Mouse (Mus musculus): ENCODE measurements around the gene Tmem98. TPM values are rescaled to one million over a fixed set of nuclear protein-coding genes. Genes with fewer than 3 reads are reported as not detected.

Gene Tmem98
- total RNA-seq, 2 experiments from 2014 or later, result 6.5 to 7.7 TPM

DNA sequence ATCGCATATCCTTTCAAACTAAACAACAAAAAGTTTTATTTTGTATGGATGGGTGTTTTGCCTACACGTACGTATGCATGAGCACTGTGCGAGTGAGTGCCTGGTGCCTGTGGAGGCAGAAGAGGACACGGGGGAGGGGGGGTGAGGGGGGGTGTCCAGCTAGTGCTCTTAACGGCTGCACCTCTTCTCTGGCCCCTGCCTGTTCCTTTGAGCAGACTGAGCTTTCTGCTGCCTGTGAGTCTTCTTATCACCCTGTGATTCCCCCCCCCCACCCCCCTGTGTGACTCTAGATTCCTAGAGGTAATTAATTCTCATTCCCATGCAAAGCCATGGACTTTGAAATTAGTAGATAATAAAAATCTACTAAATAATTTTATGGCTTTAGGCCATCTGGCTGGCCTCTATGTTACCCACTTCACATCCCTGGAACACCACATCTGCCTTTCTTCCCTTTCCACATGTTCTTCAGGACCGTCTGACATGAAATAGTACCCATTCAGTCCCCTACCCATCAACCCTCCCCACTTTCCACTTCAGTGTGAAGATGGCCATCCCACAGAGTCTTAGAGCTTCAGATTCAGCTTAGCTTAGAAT is 20.2 kb upstream of the Tmem98 start:
- intact Hi-C loops (cut with DNase I), result no loop called here
- DNase-seq, result no peak

DNA sequence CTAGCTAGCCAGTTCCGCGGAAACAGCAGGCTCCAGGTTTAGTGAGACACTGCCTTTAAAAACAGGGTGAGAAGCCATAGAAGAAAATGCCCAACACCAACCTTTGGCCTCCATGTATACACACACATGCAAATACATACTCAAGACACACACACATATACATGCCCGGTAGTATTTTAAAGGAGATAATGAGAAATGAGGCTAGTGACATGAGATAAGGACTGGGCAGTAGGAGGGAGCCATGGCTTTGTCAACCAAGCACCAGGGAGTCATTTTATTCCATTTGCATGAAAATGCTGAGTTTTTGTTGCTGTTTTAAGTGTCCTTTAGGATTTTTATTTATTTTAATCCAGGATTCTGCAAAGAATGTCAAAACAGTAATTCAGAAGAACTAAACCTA is 19.6 kb upstream of the Tmem98 start:
- intact Hi-C loops (cut with DNase I), result no loop called here
- DNase-seq, result no peak

DNA sequence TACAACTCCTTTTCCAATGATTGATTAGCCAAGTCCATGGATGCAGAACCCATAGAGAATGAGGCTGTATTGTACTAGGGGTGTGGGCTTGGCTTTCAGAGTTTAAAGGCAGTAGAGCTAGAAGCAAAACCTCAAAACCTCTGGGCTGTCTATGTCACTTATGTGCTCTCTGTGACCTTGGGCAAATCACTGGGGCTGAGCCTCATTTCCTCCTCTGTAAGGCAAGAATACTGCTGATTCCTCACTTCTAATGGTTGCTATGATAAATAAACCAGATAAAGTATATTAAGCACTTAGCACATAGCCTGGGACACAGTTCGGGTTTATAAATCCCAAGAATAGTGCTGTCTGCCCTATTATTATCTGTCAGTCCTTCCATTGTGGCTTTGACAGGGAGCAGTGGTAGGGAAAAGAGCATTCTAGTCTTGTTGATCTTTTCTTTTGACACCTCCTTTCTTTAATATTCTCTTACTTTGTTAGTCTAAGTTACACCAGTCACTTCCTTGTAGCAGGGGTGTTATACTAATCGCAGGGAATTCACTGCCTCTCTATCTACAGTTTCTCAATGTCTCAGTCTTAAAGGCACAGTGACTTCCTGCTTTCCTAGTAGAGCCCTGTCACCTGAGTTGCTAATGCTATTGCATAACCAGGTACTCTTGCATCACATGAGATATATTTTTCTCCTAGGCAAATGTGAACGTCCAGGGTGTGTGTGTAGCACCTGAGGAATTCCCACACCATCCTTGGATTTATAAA is 18.1 kb upstream of the Tmem98 start:
- no peak for DNase-seq
- intact Hi-C loops (cut with DNase I), result no loop called here

DNA sequence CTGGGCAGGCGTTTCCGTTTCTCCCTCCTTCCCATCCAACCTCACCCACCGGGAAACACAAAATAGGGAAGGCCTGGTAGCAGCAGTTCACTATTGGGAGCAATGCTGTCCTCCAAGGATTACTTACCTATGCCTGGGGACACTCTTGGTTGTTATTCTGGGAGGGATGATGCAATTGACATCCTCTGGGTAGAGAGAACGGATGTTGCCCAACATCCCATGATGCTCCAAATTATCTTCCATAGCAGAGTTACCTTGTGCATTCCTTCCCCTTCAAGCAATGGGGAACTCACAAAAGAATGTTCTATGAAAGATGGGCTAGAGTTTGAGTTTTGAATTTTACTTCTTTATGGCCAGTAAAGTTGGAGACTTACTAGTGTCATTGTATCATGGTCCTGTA is 16.6 kb upstream of the Tmem98 start:
- intact Hi-C loops (cut with DNase I), result no loop called here
- DNase-seq, result no peak

DNA sequence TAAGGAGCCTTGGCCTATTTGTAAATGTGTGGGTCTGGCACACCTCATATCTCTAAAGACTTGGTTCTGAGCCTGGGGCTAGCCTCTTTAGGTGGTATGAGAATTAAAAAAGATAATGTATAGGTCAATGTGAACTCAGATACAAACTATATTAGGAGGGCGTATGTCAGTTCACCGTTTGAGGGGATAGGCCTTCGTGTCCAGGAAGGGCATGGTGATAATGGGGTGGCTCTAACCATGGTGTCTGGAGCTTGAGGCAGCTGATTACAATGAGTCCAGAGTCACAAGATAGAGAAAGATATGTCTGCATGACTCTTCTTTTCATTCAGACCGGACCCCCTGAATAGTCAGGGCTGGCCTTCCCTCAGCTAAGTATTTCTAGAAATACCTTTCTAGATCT is 15.7 kb upstream of the Tmem98 start:
- DNase-seq, result no peak
- intact Hi-C loops (cut with DNase I), result no loop called here

DNA sequence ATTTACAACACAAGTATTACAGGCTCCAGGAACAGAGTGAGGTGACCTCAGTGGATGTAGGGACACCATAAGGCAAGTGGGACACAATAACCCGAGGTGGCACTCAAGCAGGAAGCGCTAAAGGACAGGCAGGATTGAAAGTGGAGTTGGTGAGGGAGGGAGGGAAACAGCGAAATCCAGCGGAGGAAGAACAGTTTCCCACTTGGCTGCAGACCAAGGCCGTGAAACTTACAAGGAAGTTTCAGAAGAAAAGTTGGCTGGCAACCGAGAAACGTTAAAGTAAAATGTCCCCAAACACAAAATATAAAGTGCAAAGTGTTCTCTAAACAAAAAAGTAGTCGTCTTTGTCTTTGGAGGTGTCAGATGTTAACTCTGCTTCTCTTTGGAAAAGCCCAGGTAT is 14.5 kb upstream of the Tmem98 start:
- DNase-seq, result no peak
- intact Hi-C loops (cut with DNase I), result no loop called here

DNA sequence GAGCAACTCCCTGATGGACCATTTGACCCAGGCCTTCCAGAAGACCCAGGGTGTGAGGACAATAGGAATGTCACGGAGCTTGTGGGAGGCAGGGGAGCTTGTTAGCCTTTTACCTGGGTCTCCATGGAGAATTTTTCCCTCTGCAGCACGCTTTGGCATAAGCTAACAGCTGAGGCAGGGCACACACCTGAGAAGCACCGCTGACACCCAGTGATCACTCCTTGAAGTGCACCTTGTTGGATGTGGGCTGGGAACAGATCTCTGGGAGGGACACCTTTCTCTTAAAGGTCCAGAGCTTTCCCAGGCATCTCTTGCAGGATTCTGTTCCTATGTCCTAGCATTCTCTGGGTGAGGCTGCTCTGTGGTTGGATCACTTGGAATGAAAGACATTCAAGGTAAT is 10.0 kb upstream of the Tmem98 start:
- no peak for DNase-seq
- intact Hi-C loops (cut with DNase I), result no loop called here

DNA sequence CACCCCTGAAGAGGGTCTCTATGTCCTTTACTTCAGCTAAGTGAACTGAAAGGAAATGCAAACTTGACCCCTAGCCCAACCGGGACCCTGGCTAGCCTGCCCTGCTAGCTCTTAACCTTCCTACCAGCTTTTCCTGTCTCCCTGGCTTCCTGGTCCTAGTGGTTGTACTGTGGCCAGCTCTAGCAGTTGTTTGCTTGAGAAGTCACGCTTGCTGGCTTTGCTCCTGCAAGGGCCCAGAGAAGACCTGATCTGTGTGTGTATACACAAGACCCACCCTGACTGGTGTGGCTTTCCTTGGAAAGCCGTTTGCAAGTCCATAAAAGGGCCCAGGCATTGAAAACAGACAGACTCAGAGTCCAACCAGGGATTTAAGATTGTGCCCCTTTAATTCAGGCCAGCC is 7.3 kb upstream of the Tmem98 start:
- intact Hi-C loops (cut with DNase I), result no loop called here
- DNase-seq, result no peak

DNA sequence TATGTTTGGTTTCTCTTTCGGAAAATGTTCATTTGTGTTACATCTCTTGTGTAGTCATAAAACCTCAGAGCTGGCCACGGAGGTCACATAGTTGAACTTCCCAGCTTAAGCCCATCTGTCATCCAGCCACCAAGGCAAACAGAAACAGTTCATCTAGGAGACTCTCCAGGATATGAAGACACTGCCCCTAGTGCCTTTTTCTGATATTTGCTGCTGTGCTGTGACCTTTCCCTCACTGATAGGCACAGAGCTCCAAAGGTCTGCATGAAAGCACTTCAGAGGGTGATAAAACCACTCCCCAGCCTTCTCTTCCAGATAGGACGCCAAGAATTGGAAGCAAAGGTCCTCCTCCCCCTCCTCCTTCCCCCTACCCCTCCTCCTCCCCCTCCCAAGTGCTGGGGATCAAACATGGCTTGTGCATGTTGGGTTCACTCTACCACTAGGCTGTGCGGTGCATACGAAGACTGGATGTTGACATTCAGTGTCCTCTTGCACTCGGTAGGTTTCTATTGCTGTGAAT is 1.4 kb upstream of the Tmem98 start:
- DNase-seq, result no peak

DNA sequence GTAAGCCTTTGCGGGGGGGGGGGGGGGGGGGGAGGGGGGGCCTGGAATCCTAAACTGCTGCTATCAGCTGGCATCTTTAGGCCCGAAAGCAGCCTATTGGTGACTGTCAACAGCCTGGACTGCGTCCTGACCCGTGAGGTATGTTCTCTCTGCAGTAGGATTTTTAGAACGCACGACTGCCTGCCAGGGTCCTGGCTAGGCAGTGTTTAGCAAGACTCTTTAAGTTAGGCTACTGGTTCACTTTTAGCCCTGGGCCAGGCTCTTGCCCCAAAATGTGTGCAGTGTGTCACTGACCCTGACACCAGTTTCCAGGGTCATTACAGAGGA is 346 bp upstream of the Tmem98 start:
- no peak for DNase-seq
- intact Hi-C loops (cut with DNase I), result no loop called here

More for the DNA sequence above, 1.4 kb upstream of the Tmem98 start:
- intact Hi-C loops (cut with DNase I), result no loop called here

DNA sequence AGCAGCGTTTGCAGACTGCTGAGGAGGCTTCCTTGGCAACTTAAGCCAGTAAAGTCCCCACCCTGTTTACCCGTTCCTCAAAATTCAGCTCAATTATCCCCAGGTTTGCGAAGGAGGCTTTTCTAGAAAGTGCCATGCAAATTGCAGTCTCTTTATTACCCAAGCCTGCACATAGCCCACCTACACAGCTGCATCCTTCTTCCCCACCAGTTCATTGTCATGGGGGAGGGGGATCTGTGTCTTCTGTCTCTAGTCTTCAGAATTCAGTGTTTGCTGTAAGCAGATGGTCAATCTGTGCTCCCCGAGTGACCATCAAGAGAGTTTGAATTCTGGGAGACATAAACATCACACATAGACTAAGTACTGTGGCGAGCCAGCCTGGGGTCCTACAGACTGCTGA is 1.2 kb downstream of the Tmem98 start:
- no peak for DNase-seq
- intact Hi-C loops (cut with DNase I), result no loop called here

DNA sequence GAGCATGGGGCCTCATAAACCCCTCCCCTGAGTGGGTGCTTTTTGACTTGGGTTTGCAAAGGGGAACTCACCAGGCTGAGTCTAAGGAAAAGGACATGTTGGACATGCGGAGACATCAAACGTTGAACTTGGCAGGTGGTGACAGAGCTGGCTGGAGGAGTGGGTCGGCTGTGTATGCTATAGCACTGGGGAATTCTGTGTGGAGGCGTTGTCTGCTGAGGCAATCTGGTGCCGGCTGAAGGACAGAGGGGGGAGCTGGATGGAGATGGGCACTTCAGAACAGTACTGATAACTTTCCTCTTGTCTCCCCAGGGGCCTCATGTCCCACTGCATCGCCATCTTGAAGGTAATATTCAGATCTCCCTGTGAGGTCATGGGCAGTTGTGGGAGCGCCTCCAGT is 5.4 kb downstream of the Tmem98 start:
- no peak for DNase-seq
- intact Hi-C loops (cut with DNase I), result no loop called here

DNA sequence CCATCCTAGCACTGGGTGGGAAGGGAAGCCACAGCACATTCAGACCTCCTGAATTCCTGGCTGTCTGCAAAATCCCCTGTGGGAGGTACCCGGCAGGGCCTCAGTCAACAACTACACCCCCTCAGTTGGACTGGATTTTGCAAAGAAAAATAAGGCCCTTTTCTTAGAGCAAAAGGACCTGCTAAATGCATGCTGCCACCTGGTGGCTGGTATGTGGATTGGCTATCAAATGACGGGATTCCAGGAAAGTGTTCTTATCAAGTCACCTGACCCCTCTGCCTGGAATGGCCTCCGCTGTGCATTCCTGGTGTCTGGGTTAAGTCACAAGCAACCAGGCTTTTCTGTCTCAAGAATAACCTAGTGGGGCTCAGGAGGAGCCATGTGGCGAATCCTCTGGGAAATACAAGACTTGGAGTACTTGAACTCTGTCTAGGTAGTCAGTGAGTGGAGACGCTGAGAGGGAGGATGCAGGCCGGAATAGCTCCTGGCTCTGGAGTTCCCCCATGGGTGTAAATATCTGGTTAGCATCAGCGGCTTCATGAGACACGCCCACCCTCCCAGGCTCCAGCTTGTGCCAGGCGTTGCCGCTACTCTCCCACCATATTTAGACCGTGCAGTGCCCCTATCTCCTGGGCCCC is 8.2 kb downstream of the Tmem98 start:
- peak; percentile 58 for DNase-seq
- intact Hi-C loops (cut with DNase I), result loop anchor here (2.0 kb wide), 1 partner anchor 121 kb away; no protein-coding TSS in a partner anchor

DNA sequence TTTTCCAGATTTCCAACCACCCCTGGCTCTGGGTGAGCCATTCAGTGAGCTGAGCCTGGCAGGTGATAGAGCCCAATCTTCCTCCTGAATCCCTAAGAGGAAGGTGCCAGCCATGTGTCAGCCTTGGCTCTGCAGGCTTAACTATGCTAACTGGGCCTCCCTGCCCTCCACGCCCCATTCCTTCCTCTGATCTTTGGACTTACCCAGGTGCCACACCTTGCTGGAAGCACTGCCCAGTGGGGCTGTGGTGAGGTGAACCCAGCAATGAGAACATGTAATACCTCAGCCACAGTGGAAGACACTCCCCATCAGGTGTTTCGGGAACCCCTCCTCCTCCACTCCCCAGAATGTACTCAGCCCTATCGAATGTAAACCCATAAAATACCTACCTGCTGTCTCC is 10.1 kb downstream of the Tmem98 start:
- intact Hi-C loops (cut with DNase I), result loop anchor here (5.0 to 10.0 kb wide), 2 partner anchors 332 to 685 kb away; no protein-coding TSS in a partner anchor
- no peak for DNase-seq

DNA sequence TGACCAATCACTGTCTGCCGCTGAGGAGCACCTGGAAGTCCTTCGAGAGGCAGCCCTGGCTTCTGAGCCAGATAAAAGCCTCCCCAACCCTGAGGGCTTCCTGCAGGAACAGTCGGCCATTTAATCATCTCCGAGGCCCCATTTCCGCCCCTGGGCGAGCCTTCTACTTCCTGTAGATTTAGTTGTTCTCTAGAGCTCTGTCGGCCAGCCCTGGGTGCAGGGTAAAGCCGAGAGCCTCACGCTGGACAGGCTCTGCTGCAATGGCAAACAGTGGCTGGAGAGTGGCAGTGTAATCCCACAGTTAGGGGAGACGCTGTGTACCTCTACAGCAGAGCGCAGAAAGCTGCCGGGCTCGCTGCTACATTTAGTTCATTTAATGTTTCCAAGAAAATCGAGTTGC is 11.3 kb downstream of the Tmem98 start:
- intact Hi-C loops (cut with DNase I), result loop anchor here (5.0 to 10.0 kb wide), 2 partner anchors 331 to 684 kb away; no protein-coding TSS in a partner anchor
- DNase-seq, result peak; percentile 27

DNA sequence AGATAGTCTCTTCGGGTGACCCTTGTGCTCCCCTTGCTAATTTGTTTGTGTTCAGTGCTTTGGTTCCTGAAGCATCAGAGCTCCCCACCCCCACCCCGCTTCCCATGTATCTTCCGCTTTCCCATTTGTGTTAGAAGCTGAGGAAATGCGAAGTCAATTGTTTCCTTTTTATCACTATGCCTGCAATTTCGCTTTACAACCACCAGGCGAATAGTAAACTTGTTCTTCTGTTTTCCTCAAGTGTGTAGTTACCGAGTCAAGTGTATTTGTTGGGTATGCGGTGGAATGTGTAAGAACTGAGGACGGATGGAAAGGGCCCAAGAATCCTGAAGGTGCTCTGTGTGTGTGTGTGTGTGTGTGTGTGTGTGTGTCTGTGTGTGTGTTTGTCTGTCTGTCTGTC is 11.8 kb downstream of the Tmem98 start:
- intact Hi-C loops (cut with DNase I), result loop anchor here (5.0 to 10.0 kb wide), 2 partner anchors 331 to 683 kb away; no protein-coding TSS in a partner anchor

DNA sequence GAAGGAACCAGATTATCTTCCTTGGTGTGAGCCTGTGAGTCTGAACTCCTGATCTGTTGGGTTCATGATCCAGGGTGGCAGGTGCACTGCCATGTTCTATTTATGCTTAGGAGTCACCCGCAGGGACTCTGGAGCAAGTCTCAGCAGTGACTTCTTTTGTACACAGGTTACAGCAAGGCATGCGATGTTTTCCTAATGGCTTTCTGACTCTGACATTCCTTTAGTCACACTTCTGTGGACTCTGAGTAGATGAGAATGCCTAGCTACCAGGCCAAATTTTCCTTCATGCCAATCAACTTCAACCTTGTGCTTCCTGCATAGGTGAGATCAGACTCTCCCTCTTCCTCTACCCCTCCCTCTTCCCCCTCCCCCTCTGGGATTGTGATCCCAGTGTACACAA is 25.4 kb downstream of the Tmem98 start:
- no peak for DNase-seq
- intact Hi-C loops (cut with DNase I), result loop anchor here (10.0 kb wide), 1 partner anchor 779 kb away; no protein-coding TSS in a partner anchor

More for the DNA sequence above, 11.8 kb downstream of the Tmem98 start:
- DNase-seq, result no peak

DNA sequence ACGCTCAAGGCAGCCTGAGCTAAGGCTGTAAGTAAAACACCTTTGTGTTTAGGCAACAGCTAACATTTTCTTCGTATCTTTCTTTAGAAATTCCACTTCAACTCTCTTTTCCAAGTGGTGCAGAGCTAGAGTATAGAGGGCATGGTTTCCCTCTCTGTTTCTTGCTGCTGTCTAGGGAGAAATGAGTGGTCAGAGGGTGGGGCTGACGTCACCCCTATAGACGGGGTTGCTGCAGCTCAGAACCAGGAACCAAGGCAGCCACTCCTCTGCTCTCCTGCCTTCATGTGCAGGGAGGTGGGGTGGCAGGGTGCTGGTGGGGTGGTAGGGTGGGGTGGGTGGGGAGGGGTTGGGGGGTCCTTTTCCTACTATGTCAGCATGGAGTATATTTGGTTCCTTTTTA is 25.9 kb downstream of the Tmem98 start:
- no peak for DNase-seq
- intact Hi-C loops (cut with DNase I), result loop anchor here (10.0 kb wide), 1 partner anchor 779 kb away; no protein-coding TSS in a partner anchor

DNA sequence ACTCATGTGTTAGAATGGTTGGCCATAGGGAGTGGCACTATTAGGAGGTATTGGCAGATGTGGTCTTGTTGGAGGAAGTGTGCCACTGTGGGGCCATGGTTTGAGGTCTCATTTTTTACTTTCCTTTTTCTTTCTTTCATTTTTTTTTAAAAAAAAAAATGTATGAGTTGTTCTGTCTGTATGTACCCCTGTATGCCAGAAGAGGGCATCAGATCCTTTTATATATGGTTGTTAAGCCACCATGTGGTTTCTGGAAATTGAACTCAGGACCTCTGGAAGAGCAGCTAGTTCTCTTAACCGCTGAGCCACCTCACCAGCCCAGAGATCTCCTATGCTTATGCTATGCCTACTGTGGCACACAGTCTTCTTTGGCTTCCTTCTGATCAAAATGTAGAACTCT is 28.7 kb downstream of the Tmem98 start:
- no peak for DNase-seq
- intact Hi-C loops (cut with DNase I), result loop anchor here (10.0 kb wide), 1 partner anchor 776 kb away; no protein-coding TSS in a partner anchor

DNA sequence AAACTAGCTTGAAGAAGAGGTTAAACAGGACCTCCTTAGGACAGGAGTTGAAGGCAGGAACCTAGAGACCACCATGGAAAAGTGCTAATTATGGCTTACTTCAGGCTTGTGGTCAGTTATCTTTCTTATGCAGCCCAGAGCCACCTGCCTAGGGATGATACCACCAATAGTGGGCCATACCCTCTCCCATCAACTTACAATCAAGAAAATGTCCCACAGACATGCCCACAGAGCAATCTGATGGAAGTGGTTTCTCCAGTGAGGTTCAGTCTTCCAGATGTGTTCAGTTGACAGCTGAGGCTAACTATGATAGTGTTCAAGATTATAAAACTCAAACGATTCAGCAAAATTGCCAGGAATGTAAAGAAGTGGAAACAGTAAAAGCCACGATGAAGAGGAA is 33.5 kb downstream of the Tmem98 start:
- no peak for DNase-seq

DNA sequence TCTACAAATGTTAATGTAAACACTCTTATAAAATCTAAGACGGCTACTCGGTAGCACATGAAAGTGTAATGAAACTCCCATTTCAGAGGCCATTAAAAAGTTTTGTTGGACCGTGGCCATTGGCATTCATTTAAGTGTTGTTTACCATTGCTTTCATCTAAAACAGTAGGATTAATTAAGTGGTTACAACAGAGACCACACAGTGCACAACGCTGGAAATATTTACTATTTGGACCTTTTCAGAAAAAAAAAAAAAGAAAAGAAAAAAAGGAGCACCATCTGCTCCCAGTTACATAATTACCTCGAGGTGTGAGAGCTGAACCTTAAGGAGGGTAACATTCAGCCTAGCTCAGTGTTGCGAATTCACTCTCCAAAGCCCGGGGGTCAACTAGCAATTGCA is 35.5 kb downstream of the Tmem98 start:
- no peak for DNase-seq
- intact Hi-C loops (cut with DNase I), result no loop called here

More for the DNA sequence above, 33.5 kb downstream of the Tmem98 start:
- intact Hi-C loops (cut with DNase I), result no loop called here

DNA sequence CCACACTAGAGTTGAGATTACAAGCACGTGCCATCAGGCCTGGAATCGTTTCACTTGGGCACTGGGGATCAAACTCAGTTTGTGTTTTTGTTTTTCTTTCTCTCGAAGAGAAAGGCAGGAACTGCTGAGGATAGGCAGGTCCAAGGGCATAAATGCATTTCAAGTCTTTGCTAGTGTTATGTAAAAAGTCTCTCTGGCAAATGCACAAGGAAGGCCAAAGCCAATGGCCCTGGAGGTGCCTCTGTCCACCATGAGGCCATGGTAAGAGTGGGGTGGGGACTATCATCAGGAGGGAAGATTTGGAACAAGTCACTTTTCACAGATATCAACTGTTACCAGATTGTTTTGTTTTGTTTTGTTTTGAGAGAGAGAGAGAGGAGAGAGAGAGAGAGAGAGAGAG is 36.1 kb downstream of the Tmem98 start:
- DNase-seq, result no peak

More for the DNA sequence above, 36.1 kb downstream of the Tmem98 start:
- intact Hi-C loops (cut with DNase I), result no loop called here

Data from left cerebral cortex, postnatal 4 days (tissue).